Mouse (Mus musculus): ENCODE results near the gene Kcnab2.

DNA sequence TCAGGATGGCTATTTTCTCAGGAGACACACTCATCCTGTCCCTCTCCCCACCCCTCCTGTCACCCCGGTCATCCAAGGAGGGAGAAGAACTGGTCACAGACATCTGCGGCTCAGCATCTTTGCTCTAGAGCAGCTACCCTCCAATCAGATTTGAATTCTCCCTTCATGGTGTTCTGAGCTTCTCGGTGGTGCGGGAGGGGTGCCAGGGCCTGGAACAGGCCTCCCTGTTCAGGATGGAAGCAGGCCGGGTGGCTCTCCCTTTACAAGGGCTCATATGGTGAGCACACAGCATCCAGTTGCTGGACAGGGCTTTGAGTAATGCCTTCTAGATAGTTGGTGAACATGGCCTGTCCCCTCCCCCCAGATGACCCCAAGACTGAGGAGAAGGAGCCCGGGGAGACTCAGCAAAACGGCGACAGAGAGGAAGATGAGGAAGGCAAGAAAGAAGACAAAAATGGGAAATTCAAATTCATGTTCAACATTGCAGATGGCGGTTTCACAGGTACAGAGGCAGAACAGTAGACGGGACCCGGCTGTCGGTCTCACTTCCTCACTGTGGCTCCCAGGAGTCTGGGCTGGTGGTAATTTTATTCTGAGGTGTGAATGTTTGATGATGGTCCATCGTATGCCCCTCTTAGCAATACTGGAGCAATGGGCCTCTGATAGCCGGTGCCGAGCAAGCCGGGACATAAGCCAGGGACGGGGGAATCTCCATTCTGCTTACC lies 95.0 kb downstream of the Kcnab2 start:
- TF ChIP-seq CTCF (IDR thresholded peaks at IDR 0.05; ENCODE audit: low read depth, low read length) (no peak), POLR2A (IDR thresholded peaks at IDR 0.05; ENCODE audit: extremely low read depth, insufficient read depth, low read length) (no peak)
